Mouse (Mus musculus) brown adipose tissue, adult 24 weeks (tissue): Measurements from ENCODE around the gene Lcn9. TPM values are rescaled to one million over a fixed set of nuclear protein-coding genes. Genes with fewer than 3 reads are reported as not detected.

ENCODE experiments used
- H3K27ac ChIP-seq: fragments of 200-500 bp; replicated peaks from 2 replicates; pipeline ENCODE4 v1.5.1; 2012; ENCODE audit warnings: low read depth, mild to moderate bottlenecking, low read length
- H3K4me1 ChIP-seq: fragments of 200-500 bp; 2 replicates; pipeline ENCODE4 v1.6.1; 2012; ENCODE audit warnings: low read length, mixed read lengths; ENCODE audit not compliant: control insufficient read depth, insufficient read depth, insufficient read length
- H3K4me3 ChIP-seq: fragments of 200-500 bp; 2 replicates; pipeline ENCODE4 v1.5.1; 2012; ENCODE audit warnings: low read depth, mild to moderate bottlenecking, low read length, moderate library complexity; ENCODE audit not compliant: insufficient read depth
- polyA plus RNA-seq: library from polyadenylated mRNA; stranded (reverse); fragments of >200 nt; gene quantifications from 2 replicates; pipeline ENCODE4 v1.2.4, GENCODE M21; 2012; ENCODE audit not compliant: missing spikeins, insufficient read depth, insufficient read length

The Lcn9 gene
- polyA plus RNA-seq, 1 experiment, result not detected

DNA sequence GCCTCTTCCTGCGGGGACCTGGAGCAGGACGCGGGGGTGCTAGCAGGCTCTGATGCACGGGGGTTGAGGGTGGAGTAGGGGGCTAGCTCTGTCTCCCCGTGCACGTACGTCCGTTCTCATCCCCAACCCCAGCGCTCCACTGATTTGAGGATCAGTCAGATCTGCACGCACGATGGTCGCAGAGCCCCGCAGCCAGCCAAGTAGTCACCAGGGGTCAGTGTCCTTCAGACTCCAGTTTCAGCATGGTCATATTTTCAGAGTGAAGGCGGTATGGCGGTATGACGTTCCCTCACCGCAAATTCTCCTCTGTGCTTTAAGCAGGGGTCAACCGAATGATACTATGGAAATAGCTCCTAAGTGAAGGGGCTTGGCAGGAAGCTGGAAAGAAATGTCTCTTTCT, 41.3 kb downstream of the Lcn9 start:
- Histone ChIP-seq H3K4me1 (no peaks in the 10 kb centered on the region), H3K27ac (no peak overlapping the region), H3K4me3 (no peak overlapping the region)

DNA sequence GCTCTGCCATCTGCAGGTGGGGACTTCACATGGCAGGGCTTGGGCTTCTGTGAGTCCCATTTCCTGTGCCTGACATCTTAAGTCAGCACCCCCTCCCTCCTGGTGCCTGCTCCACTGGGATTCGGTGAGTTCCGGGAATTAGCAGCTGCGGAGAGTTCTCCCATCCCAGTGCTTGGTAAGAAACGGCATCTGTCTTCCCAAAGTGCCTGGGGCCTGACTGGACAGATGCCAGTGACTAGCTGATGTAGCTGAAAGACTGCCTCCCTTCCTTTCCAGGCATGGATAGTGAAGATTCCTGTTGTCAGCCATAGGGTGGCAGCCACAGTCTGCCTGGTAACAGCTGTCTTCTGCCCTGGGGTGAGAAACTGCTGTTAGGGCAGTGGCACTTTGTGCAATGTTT, 42.5 kb downstream of the Lcn9 start:
- Histone ChIP-seq H3K27ac (no peak overlapping the region), H3K4me1 (no peaks in the 10 kb centered on the region), H3K4me3 (no peak overlapping the region)

DNA sequence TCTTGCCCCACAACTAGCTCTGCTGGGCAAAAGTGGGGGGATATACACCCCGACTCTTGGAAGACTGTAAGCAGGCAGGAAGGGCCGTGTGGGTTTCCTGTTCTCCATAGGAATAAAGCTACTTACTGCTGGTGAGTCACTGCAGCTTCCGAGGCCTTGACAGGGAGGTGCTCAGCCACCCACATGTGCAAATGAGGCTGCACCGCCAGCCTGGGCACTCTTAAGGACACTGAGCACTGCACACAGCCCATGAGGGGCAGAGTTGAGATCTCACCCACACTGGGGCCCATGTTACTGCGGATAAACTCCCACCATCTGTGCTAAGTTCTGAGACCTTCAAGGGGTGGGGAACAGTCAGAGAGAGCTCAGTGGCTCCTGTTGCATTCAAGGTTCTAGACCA, 43.7 kb downstream of the Lcn9 start:
- Histone ChIP-seq H3K4me3 (no peak overlapping the region), H3K27ac (no peak overlapping the region), H3K4me1 (no peaks in the 10 kb centered on the region)

Other genes starting within 250 kb of the Lcn9 start
- 0.36 and 0.54 TPM in 2 replicates for gene Mamdc4, start 248.3 kb upstream of the Lcn9 start, polyA plus RNA-seq
- 70.7 and 86.8 TPM in 2 replicates for gene Phpt1, start 247.9 kb upstream of the Lcn9 start, polyA plus RNA-seq
- 0.44 TPM in 1 of 2 replicates, not detected in the other for gene Ajm1, start 241.4 kb upstream of the Lcn9 start, polyA plus RNA-seq
- 29.2 and 42.8 TPM in 2 replicates for gene Rabl6, start 214.6 kb upstream of the Lcn9 start, polyA plus RNA-seq
- gene Ccdc183, start 205.5 kb upstream of the Lcn9 start, polyA plus RNA-seq, result not detected in 2 replicates
- 30.9 and 34.5 TPM in 2 replicates for gene Tmem141, start 201.1 kb upstream of the Lcn9 start, polyA plus RNA-seq
- 6.3 and 7.8 TPM in 2 replicates for gene Fcna, start 195.1 kb upstream of the Lcn9 start, polyA plus RNA-seq
- not detected in 2 replicates for gene Lcn8, start 170.0 kb upstream of the Lcn9 start, polyA plus RNA-seq
- gene Lcn5, start 165.2 kb upstream of the Lcn9 start, polyA plus RNA-seq, result not detected in 2 replicates
- not detected in 2 replicates for gene Lcn6, start 146.4 kb upstream of the Lcn9 start, polyA plus RNA-seq
- gene Lcn10, start 140.4 kb upstream of the Lcn9 start, polyA plus RNA-seq, result not detected in 2 replicates
- not detected in 2 replicates for gene Obp2a, start 123.1 kb upstream of the Lcn9 start, polyA plus RNA-seq
- 20.2 and 26.5 TPM in 2 replicates for gene Bmyc, start 116.4 kb upstream of the Lcn9 start, polyA plus RNA-seq
- not detected in 2 replicates for gene Obp2b, start 86.1 kb upstream of the Lcn9 start, polyA plus RNA-seq
- not detected in 2 replicates for gene Lcn3, start 57.6 kb upstream of the Lcn9 start, polyA plus RNA-seq
- not detected in 2 replicates for gene Lcn11, start 46.1 kb upstream of the Lcn9 start, polyA plus RNA-seq
- gene Gm13539, start 40.9 kb upstream of the Lcn9 start, polyA plus RNA-seq, result not detected in 2 replicates
- gene Glt6d1, start 7.3 kb upstream of the Lcn9 start, polyA plus RNA-seq, result not detected in 2 replicates
- not detected in 2 replicates for gene Sohlh1, start 24.1 kb downstream of the Lcn9 start, polyA plus RNA-seq
- gene Kcnt1, start 40.6 kb downstream of the Lcn9 start, polyA plus RNA-seq, result not detected in 2 replicates
- gene Camsap1, start 160.1 kb downstream of the Lcn9 start, polyA plus RNA-seq, result 2.4 and 8.2 TPM in 2 replicates
- gene Ubac1, start 198.6 kb downstream of the Lcn9 start, polyA plus RNA-seq, result 75.9 and 82.1 TPM in 2 replicates